Mouse (Mus musculus) thymus, postnatal 36 days (tissue): ENCODE measurements at regions not wholly inside any gene's neighbourhood (a gene's known extent, or its start where the extent isn't known, plus 50 kb on each side); places are given as distances from the start of the nearest gene placed in this dataset.

Experiments
- DNase-seq, 2 experiments: peaks; one replicate each; pipeline ENCODE4 v3.0.0; 2022; ENCODE audit warnings: mixed read lengths in 2 of 2

DNA sequence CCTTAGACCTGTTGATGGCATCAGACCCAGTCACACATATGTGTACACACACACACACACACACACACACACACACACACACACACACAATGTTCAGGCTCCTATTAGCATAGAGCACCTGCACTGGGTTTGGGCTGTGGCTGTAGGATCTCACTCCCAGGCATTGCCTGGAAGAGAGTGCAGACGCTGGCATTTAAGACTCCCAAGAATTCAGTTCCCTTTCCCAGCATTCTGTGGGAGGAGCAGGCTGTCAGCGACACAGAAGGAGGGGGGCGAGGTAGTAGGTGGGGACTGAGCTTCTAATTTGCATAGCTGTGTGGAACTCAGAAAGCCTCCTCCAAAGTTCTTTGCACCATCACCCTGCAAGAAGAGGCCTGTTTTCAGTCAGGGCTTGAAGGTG lies 374.2 kb upstream of the Fam49b start:
- no peak for DNase-seq

- DNase-seq = no peak
Measured at GRCm38 (mm10) chr15:64434908-64435307, 374.6 kb upstream of the Fam49b start.

DNA sequence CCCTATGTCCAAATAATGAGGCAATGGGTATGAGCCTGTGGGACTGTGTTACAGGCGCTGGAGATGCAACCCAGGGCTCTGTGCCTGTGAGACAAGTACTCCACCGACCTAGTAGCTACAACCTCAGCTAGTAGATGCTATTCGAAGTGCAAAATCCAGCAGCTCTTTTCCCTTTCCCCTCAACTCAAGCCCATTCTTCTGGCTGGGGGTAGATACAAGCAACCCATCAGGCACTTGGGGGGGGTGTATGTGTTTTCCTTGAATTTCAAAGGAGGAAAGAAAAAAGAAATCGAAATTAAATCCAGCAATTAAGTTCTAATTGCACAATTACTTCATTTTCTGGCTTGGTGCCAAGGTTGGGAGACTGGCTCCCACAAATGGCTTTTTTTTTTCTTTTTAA lies 372.4 kb upstream of the Gm21798 start:
- DNase-seq = no peak

DNA sequence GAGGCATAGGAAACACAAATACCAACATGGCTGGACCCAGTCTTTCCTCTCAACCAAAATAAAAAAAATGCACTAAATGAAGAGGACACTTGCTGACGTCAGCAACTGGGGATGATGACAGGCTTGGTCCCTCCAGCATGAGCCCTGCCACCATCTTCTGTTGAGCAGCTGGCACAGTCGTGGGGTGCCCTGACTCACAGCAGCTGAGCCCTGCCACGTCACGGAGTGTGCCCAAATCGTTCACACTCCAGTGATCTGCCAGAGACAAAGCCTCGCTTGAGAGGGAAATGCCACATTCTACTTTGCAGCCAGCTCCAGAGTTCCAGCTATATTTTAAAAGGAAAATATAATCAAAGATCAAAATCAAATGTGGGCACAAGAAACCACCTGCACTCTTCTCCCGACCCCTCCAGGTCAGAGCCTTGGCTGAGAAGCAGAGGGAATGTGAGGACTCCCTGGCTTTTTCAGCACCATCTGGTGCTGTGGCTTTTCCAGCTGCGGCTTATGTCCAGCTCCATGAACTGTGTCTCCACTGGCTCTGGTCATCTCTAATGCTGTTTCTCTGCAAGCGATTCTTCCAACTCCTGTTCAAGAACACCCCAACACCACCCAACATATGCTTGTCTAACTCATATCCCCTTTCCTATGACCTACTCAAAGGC lies 371.0 kb upstream of the Gm21798 start:
- no peak for DNase-seq

- DNase-seq = no peak
Measured at GRCm38 (mm10) chr15:64447239-64447952, 370.1 kb upstream of the Gm21798 start.

GRCm38 (mm10) chr15:64448581-64449140 lies 368.8 kb upstream of the Gm21798 start:
- DNase-seq = no peak

DNA sequence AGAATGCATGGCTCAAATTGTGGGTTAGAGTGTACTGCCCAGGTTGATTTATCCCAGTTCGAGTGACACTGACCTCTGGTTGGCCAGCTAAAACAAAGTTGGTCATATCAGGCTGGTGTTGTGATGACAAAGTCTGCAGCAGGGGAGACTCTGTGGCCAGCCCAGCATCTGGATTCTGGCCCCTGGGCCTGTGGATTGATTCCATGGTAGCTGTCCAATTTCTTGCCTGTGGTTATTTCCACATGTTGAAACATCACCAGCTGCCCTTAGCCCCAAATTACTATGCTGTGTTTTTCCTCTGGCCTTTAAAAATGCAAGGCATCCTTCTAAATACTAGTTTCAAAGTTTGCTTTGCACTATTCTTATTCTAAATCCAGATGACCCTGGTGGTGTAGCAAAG lies 346.8 kb upstream of the Gm21798 start:
- no peak for DNase-seq

DNA sequence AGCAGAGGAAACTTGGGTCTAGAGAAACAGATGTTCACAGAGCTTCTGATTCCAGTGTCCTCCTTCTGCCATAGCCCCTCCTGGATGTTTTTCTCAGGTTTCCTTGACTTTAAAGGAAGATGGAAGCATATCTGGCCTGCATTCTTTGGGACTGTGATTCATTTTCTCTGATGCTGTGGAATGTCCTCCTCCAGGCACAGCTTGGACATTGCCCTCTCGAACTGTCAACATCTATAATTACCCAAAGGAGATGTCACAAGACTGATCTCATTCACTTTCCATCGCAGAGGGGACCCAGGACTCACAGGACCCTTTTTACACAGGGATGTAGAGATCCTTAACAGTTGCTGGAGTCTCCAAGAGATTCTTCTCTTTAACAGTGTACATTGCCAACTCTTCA lies 345.9 kb upstream of the Gm21798 start:
- no peak for DNase-seq

- no peak for DNase-seq
Measured at GRCm38 (mm10) chr15:64474236-64474635, 343.3 kb upstream of the Gm21798 start.

GRCm38 (mm10) chr15:64477131-64477530 lies 340.4 kb upstream of the Gm21798 start:
- DNase-seq = no peak

DNA sequence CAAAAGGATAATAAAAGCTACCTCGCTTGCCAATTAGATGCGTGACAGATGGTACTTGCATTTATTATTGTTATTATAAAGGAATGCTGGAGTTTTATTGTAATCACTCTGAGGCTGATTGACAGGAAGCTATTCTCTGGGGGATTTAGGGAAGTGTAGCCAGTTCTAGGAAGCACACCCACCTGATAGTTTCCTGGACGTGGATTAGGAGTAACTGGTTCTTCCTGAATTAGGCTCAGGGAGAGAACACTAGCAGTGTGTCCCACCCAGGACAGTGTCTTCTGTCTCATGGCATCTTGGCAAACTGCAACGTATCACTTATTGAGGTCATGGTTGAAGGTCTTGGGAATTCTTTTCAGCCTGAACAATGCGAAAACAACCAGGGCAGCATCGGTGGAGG lies 336.9 kb upstream of the Gm21798 start:
- DNase-seq = no peak

DNA sequence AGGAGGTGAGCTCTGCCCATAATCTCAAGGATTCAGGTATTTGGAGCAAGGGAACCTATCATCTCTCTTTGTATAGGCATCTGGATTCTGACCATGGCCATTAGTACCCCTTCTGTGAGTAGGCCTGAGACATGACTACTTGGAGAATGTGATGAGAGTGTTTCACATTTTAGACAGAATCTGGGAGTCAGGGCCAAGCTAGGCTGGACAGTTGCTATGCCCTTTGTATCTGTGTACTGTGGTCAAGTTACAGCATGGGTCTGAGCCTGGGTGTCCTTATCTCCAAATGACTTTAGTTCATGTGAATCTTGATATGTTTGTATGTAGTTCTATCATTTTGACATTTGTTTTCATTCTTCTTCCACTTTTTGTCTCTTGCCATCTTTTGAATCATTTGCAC lies 336.3 kb upstream of the Gm21798 start:
- no peak for DNase-seq

DNA sequence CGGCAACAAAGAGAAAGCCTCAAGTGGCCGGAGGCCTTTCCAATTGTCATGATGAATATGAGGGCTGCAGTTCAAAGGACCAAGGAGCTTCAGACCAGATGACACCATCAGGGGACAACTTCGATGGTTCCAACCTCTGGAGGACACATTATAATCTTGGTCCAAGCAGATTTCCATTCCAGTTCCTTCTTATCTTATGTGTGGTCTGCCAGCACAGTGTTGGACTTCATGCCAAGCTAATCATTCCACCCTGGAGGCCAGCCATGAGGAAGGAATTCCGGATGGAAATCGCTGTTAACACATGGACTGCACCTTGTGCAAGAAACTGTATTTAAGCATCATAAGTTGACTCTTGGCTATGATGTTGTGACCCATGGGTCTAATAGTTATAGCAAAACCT lies 334.5 kb upstream of the Gm21798 start:
- DNase-seq = no peak

DNA sequence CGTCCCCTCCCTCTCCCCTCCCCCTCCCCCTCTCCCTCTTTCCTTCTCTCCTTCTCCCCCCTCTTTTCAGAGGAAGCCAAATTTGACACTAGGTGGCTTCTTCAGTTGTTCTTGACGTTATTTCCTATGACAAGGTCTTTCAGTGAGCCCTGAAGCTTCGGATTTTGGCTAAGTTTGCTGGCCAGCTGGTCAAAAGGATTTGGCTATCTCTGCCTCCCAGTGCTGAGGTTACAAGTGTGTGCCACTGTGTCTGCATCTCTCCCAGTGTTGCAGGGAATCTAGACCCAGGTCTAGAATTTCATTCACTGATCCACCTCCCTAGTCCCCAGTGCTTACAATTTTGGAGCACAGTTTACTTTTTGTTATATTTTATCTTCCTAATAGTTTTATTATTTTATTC lies 329.7 kb upstream of the Gm21798 start:
- DNase-seq = no peak

GRCm38 (mm10) chr15:64500783-64501182 lies 316.7 kb upstream of the Gm21798 start:
- DNase-seq = no peak

- no peak for DNase-seq
Measured at GRCm38 (mm10) chr15:64501479-64501878, 316.0 kb upstream of the Gm21798 start.

- DNase-seq = no peak
Measured at GRCm38 (mm10) chr15:64504751-64505150, 312.7 kb upstream of the Gm21798 start.

DNA sequence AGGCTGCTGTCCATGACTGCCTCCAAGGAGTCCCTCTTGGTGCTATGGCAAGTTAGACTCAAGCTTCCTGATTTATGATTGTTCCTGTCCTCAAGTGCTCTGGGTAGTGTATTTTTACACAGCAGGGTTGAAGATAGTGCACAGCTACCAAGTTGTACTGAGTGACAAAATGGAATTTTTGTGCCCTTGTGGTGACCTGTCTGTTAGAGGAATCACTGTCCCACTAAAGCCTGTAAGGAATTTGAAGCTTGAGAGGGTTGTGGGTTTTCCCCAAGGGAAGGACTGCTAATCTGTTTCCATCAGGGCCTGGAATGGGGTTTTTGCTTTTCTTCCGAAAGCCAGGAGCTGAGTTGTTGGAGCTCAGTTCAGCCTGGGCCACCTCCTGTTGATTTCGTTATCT lies 306.8 kb upstream of the Gm21798 start:
- no peak for DNase-seq

- DNase-seq = no peak
Measured at GRCm38 (mm10) chr15:64511176-64511575, 306.3 kb upstream of the Gm21798 start.

- no peak for DNase-seq
Measured at GRCm38 (mm10) chr15:64512615-64513014, 304.9 kb upstream of the Gm21798 start.

DNA sequence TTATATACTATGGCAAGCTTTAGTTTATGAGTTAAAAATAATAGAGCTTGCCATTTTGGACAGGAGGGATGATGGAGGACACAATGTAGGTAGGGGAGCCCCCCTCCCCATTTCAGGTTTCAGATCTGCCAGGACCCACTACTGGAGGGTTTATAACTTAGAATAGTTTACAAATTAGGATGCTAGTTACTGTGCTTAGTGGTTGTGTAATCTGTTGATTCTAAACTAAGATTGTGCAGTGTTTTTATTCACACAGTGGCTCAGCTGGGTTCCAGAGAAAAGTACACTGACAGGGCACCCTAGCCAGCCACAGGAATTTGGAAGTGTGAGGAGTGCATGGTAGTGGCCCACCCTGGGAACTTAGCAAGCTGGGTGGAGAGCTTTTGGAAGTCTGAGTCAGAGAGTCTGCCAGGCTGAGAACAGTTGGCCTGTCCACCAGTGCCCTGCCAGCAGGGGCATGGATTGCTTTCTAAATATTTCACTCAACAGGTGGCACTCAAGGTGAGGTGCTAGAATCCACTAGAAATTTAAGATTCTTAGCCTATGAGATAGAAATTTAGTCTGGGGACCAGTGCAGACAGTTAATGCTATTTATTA lies 303.9 kb upstream of the Gm21798 start:
- DNase-seq = no peak

GRCm38 (mm10) chr15:64515179-64515578 lies 302.3 kb upstream of the Gm21798 start:
- no peak for DNase-seq

DNA sequence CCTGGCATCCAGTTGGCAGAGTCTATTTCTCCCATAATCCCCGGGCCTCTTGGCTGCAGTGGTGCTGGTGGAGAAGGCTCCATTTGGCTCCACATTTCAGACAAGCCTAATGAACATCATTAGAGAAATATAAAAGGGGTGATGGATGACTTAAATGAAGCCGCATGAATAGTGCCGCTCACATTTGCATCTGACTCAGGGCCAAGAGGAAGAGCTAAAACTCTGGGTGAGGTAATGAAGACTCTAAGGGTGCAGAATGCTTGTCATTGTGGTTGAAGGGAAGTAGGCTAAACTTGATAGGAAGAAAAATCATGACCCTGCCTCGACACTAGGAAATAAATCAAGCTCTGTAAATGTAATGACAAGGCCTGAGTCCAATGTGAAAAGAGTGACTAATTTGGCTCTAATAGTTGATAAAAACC lies 298.3 kb upstream of the Gm21798 start:
- no peak for DNase-seq

- DNase-seq = no peak
Measured at GRCm38 (mm10) chr15:64520568-64520967, 296.9 kb upstream of the Gm21798 start.
